19 mouse cellular contexts compared by ENCODE assay signal in the genomic region with DNA sequence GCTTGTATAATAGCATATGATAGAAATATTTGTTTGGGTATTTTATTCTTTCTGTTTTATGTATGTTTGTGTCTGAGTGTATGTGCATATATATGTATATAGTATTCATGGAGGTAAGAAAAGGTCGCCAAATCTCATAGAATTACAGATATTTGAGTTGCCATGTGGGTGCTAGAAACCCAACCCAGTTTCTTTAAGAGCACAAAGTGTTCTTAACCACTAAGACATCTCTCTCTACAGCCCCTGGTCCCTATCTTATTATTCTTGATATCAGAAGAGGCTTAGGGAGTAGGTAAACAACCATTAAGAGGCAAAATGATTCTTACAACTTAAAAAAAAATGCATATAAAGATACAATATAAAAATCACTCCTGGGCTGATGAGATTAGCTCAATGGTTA. TPM values are rescaled to one million over a fixed set of nuclear protein-coding genes. Genes with fewer than 3 reads are reported as not detected.
DNase-seq lines count a peak whose midpoint lies in the region; ATAC-seq and TF ChIP-seq lines count a peak whose summit lies in the region.
"Had no signal": no experiment of that assay in that cellular context is flagged by ENCODE, and none has a peak within 500 bp of the region (broad histone marks: within the 10 kb centered on the region; RNA-seq: fewer than 3 reads in every experiment).

No protein-coding gene starts in this region.

- H3K9me3 ChIP-seq in liver, embryonic 14.5 days (ENCODE audit: control insufficient read depth, low read length), result no peaks in the 10 kb centered on the region
- H3K9me3 ChIP-seq in kidney, embryonic 16.5 days (ENCODE audit: low read length), result no peaks in the 10 kb centered on the region
- H3K9me3 ChIP-seq: embryonic facial prominence, embryonic 15.5 days; forebrain, embryonic 13.5 days; heart, embryonic 13.5 days; intestine, embryonic 15.5 days had no signal

- no peak overlapping the region for H3K4me3 ChIP-seq in liver, embryonic 14.5 days (ENCODE audit: insufficient read depth in 1 of 2, low read depth in 2 of 2, low read length in 2 of 2)
- no peak overlapping the region for H3K4me3 ChIP-seq in kidney, embryonic 16.5 days (ENCODE audit: low read length)
- H3K4me3 ChIP-seq: embryonic facial prominence, embryonic 15.5 days; forebrain, embryonic 13.5 days; heart, embryonic 13.5 days; intestine, embryonic 15.5 days had no signal

- H3K4me2 ChIP-seq in liver, embryonic 14.5 days (ENCODE audit: low read depth), result peak overlapping the region; percentile 44
- H3K4me2 ChIP-seq in kidney, embryonic 16.5 days (replicated peaks; ENCODE audit: low read depth, low read length), result no peak overlapping the region
- H3K4me2 ChIP-seq: embryonic facial prominence, embryonic 15.5 days; forebrain, embryonic 13.5 days; heart, embryonic 13.5 days; hindbrain, embryonic 14.5 days; intestine, embryonic 15.5 days had no signal

- no peaks in the 10 kb centered on the region for H3K36me3 ChIP-seq in liver, embryonic 14.5 days (replicated peaks; ENCODE audit: control insufficient read depth, insufficient read depth, low read depth)
- no peaks in the 10 kb centered on the region for H3K36me3 ChIP-seq in kidney, embryonic 16.5 days (ENCODE audit: insufficient read depth, low read length)
- H3K36me3 ChIP-seq: embryonic facial prominence, embryonic 15.5 days; heart, embryonic 13.5 days; intestine, embryonic 15.5 days had no signal

- no peak for TF ChIP-seq EP300 in liver, embryonic 14.5 days (IDR thresholded peaks at IDR 0.05; ENCODE audit: low read depth)

- peak overlapping the region; percentile 87 for H3K27ac ChIP-seq in liver, embryonic 14.5 days
- no peak overlapping the region for H3K27ac ChIP-seq in kidney, embryonic 16.5 days (ENCODE audit: low read length)
- H3K27ac ChIP-seq: embryonic facial prominence, embryonic 15.5 days; forebrain, embryonic 13.5 days; heart, embryonic 13.5 days; hindbrain, embryonic 14.5 days; intestine, embryonic 15.5 days had no signal

- ATAC-seq in liver, embryonic 14.5 days (ENCODE audit: insufficient read depth), result peak; percentile 64; the same call in 1 of the 2 replicates
- ATAC-seq in megakaryocyte progenitor cell, adult 5-6 weeks (replicated peaks; ENCODE audit: poor library complexity), result peak; percentile 18; the same call in 1 of the 2 replicates
- no peak for ATAC-seq in kidney, embryonic 16.5 days (ENCODE audit: low FRiP score, low TSS enrichment)
- ATAC-seq: forebrain, embryonic 13.5 days; intestine, embryonic 15.5 days had no signal

- no peak for TF ChIP-seq CTCF in liver, embryonic 14.5 days (IDR thresholded peaks at IDR 0.05; ENCODE audit: low read depth)

- peak; percentile 56 for DNase-seq in c-Kit-negative CD71-positive TER-119-positive erythroid progenitor cells, embryonic 14.5 days (ENCODE audit: low read depth, low spot score)
- DNase-seq in c-Kit-positive CD71-positive TER-119-positive erythroid progenitor cells, embryonic 14.5 days (ENCODE audit: low spot score), result peak; percentile 51
- DNase-seq in liver, embryonic 14.5 days (ENCODE audit: low read depth in 3 of 3, low spot score in 3 of 3), result peak in 2 of 3 experiments; percentile 19 to 42
- DNase-seq in urinary bladder, postnatal 4 days (ENCODE audit: low spot score in 2 of 2), result no peak
- DNase-seq in MN1 (ENCODE audit: low spot score), result no peak
- DNase-seq: adrenal gland, postnatal 14 days; cerebellum, adult 11 months; cerebellum, adult 8-10 months; cerebellum, postnatal 14 days; embryo, embryonic 11 days; gastrocnemius, postnatal 36 days; heart, adult 11 months had no signal

- H3K9ac ChIP-seq in liver, embryonic 14.5 days (replicated peaks), result no peak overlapping the region
- H3K9ac ChIP-seq in kidney, embryonic 16.5 days (replicated peaks; ENCODE audit: low read length), result no peak overlapping the region
- H3K9ac ChIP-seq: embryonic facial prominence, embryonic 15.5 days; forebrain, embryonic 13.5 days; heart, embryonic 13.5 days; hindbrain, embryonic 14.5 days; intestine, embryonic 15.5 days had no signal

- 53% methylated on average over 1 of the region's 1 CpGs for WGBS in liver, embryonic 14.5 days (ENCODE audit: insufficient replicate concordance)
- 90% methylated on average over 1 of the region's 1 CpGs for WGBS in kidney, embryonic 16.5 days

- H3K4me1 ChIP-seq in liver, embryonic 14.5 days (replicated peaks; ENCODE audit: control insufficient read depth in 2 of 2, insufficient read depth in 2 of 2, low read length in 1 of 2), result peaks cover 29 to 38% of the 10 kb centered on the region in 2 experiments
- no peaks in the 10 kb centered on the region for H3K4me1 ChIP-seq in kidney, embryonic 16.5 days (ENCODE audit: insufficient read depth, low read length)

- no peaks in the 10 kb centered on the region for H3K27me3 ChIP-seq in liver, embryonic 14.5 days (ENCODE audit: control insufficient read depth, insufficient read depth, low read length)
- H3K27me3 ChIP-seq in kidney, embryonic 16.5 days (ENCODE audit: insufficient read depth, low read length), result no peaks in the 10 kb centered on the region
- H3K27me3 ChIP-seq: embryonic facial prominence, embryonic 15.5 days; forebrain, embryonic 13.5 days; heart, embryonic 13.5 days; intestine, embryonic 15.5 days had no signal

RNA-seq across cellular contexts. Expression of gene Wnk1, which starts 27.0 kb away (rescaled TPM):
- polyA plus RNA-seq in liver, embryonic 14.5 days (2012; rRNA removed), result 46.9 and 50.8 TPM in 2 replicates
- polyA plus RNA-seq in liver, embryonic 14.5 days (2014; fragmentation: Nextera tagmentation; extraction: Ambion mirVana), result 26.9 and 29.0 TPM in 2 replicates
- total RNA-seq in megakaryocyte progenitor cell, adult 5-6 weeks (2015), result 225 and 297 TPM in 2 replicates
- total RNA-seq in megakaryocyte progenitor cell, adult 5-6 weeks (2017), result 157 and 179 TPM in 2 replicates
- polyA plus RNA-seq in kidney, embryonic 16.5 days (2015; fragmentation: Nextera tagmentation; extraction: Ambion mirVana), result 40.7 and 57.0 TPM in 2 replicates

Comparison
In these comparisons a context has a peak if more than half of its experiments do, and no peak if none do; other contexts are left out.
1. DNase-seq: peak in c-Kit-negative CD71-positive TER-119-positive erythroid progenitor cells, embryonic 14.5 days (single experiment), c-Kit-positive CD71-positive TER-119-positive erythroid progenitor cells, embryonic 14.5 days (single experiment) and liver, embryonic 14.5 days (2 of 3); none in urinary bladder, postnatal 4 days (0 of 2) and MN1 (single experiment).